Mouse (Mus musculus) olfactory bulb, adult 2 months (tissue): ENCODE measurements around the gene Hist3h2ba.

ENCODE experiments used
- CTCF ChIP-seq: fragments of 200-500 bp; IDR thresholded peaks from 2 replicates; pipeline ENCODE4 v1.5.1; 2012; ENCODE audit warnings: low read depth, mild to moderate bottlenecking, low read length, moderate library complexity; ENCODE audit not compliant: insufficient read depth
- POLR2A ChIP-seq: fragments of 200-500 bp; IDR thresholded peaks from 2 replicates; pipeline ENCODE4 v1.6.1; 2012; ENCODE audit warnings: mild to moderate bottlenecking, low read depth, low read length, moderate library complexity; ENCODE audit not compliant: insufficient read depth

GRCm38 (mm10) chr11:58995807-58996370 is 47.2 kb downstream of the Hist3h2ba start:
- TF ChIP-seq CTCF (no peak), POLR2A (no peak)
